Comparison of ENCODE assay signal across 8 mouse cellular contexts in genomic region chr3:126997391-126998007, GRCm38 (mm10).
DNase-seq lines count a peak whose midpoint lies in the region; ATAC-seq lines count a peak whose summit lies in the region.

No protein-coding gene starts in this region.

- peak; percentile 28; the same call in 1 of the 2 replicates for ATAC-seq in lung, embryonic 16.5 days (ENCODE audit: low read depth)
- peak; percentile 25 for ATAC-seq in forebrain, embryonic 11.5 days (replicated peaks; ENCODE audit: low FRiP score)
- ATAC-seq in limb, embryonic 13.5 days (ENCODE audit: low FRiP score, low read depth): peak; percentile 42; the same call in 1 of the 2 replicates
- ATAC-seq in stomach, embryonic 15.5 days (ENCODE audit: insufficient read depth, low FRiP score, low read depth): no peak

- peak overlapping the region; percentile 35 for H3K4me3 ChIP-seq in lung, embryonic 16.5 days (ENCODE audit: low read length)
- H3K4me3 ChIP-seq in forebrain, embryonic 11.5 days (ENCODE audit: low read depth, low read length): peak overlapping the region; percentile 33
- H3K4me3 ChIP-seq in limb, embryonic 13.5 days: peak overlapping the region; percentile 39
- H3K4me3 ChIP-seq in stomach, embryonic 15.5 days (replicated peaks): peak overlapping the region; percentile 35

- 0 out of 2 replicates have a peak overlapping the region, but pooled peaks have one; percentile 29 for H3K9ac ChIP-seq in lung, embryonic 16.5 days (ENCODE audit: low read length)
- peak overlapping the region; percentile 64 for H3K9ac ChIP-seq in forebrain, embryonic 11.5 days (ENCODE audit: low read length)
- peak overlapping the region; percentile 55 for H3K9ac ChIP-seq in limb, embryonic 13.5 days
- no peak overlapping the region for H3K9ac ChIP-seq in stomach, embryonic 15.5 days

- H3K27me3 ChIP-seq in lung, embryonic 16.5 days (ENCODE audit: control insufficient read depth, insufficient read depth, low read depth, low read length): no peaks in the 10 kb centered on the region
- no peaks in the 10 kb centered on the region for H3K27me3 ChIP-seq in forebrain, embryonic 11.5 days (ENCODE audit: control insufficient read depth, insufficient read depth, low read length)
- H3K27me3 ChIP-seq in limb, embryonic 13.5 days: no peaks in the 10 kb centered on the region
- no peaks in the 10 kb centered on the region for H3K27me3 ChIP-seq in stomach, embryonic 15.5 days (replicated peaks)

- peak overlapping the region; percentile 79 for H3K27ac ChIP-seq in lung, embryonic 16.5 days (ENCODE audit: low read length)
- H3K27ac ChIP-seq in forebrain, embryonic 11.5 days (ENCODE audit: low read depth, low read length): peak overlapping the region; percentile 91
- H3K27ac ChIP-seq in limb, embryonic 13.5 days: peak overlapping the region; percentile 75
- peak overlapping the region; percentile 86 for H3K27ac ChIP-seq in stomach, embryonic 15.5 days

- H3K36me3 ChIP-seq in lung, embryonic 16.5 days (ENCODE audit: control insufficient read depth, insufficient read depth, low read length): no peaks in the 10 kb centered on the region
- no peaks in the 10 kb centered on the region for H3K36me3 ChIP-seq in forebrain, embryonic 11.5 days (ENCODE audit: control insufficient read depth, insufficient read depth, low read length)
- no peaks in the 10 kb centered on the region for H3K36me3 ChIP-seq in limb, embryonic 13.5 days
- H3K36me3 ChIP-seq in stomach, embryonic 15.5 days: no peaks in the 10 kb centered on the region

- no peaks in the 10 kb centered on the region for H3K9me3 ChIP-seq in lung, embryonic 16.5 days (ENCODE audit: control insufficient read depth, low read length)
- no peaks in the 10 kb centered on the region for H3K9me3 ChIP-seq in forebrain, embryonic 11.5 days (ENCODE audit: control insufficient read depth, low read length)
- no peaks in the 10 kb centered on the region for H3K9me3 ChIP-seq in limb, embryonic 13.5 days
- H3K9me3 ChIP-seq in stomach, embryonic 15.5 days: no peaks in the 10 kb centered on the region

- H3K4me1 ChIP-seq in lung, embryonic 16.5 days (replicated peaks; ENCODE audit: control insufficient read depth, insufficient read depth, low read length): peaks cover 8% of the 10 kb centered on the region
- H3K4me1 ChIP-seq in forebrain, embryonic 11.5 days (replicated peaks; ENCODE audit: control insufficient read depth, insufficient read depth, low read length): peaks cover 17% of the 10 kb centered on the region
- H3K4me1 ChIP-seq in limb, embryonic 13.5 days: peaks cover 15% of the 10 kb centered on the region
- no peaks in the 10 kb centered on the region for H3K4me1 ChIP-seq in stomach, embryonic 15.5 days

- DNase-seq in lung, postnatal 10 days: no peak
- DNase-seq in forebrain, embryonic 11.5 days (ENCODE audit: low spot score): peak; percentile 64
- DNase-seq in layer of hippocampus, postnatal 14 days (ENCODE audit: low spot score in 2 of 2): no peak
- DNase-seq in cerebellum, postnatal 4 days (ENCODE audit: low spot score in 2 of 2): no peak
- no peak for DNase-seq in lung, postnatal 36 days

- WGBS in lung, embryonic 16.5 days: 25% methylated on average over 17 of the region's 17 CpGs
- 4% methylated on average over 17 of the region's 17 CpGs for WGBS in forebrain, embryonic 11.5 days
- 10% methylated on average over 17 of the region's 17 CpGs for WGBS in limb, embryonic 13.5 days
- WGBS in stomach, embryonic 15.5 days: 21% methylated on average over 17 of the region's 17 CpGs

- H3K4me2 ChIP-seq in lung, embryonic 16.5 days (ENCODE audit: low read depth, low read length): peak overlapping the region; percentile 53
- H3K4me2 ChIP-seq in forebrain, embryonic 11.5 days (ENCODE audit: low read depth, low read length, severe bottlenecking): peak overlapping the region; percentile 60
- peak overlapping the region; percentile 67 for H3K4me2 ChIP-seq in limb, embryonic 13.5 days (replicated peaks)
- peak overlapping the region; percentile 51 for H3K4me2 ChIP-seq in stomach, embryonic 15.5 days
